Mouse (Mus musculus) liver, postnatal 0 days (tissue): ENCODE results near the gene Adck1.

ENCODE experiments used
- CTCF ChIP-seq: sonication (generic); IDR thresholded peaks from 2 replicates; pipeline ENCODE4 v1.5.1; 2016; ENCODE audit warnings: antibody characterized with exemption, low read depth
- EP300 ChIP-seq: IDR thresholded peaks from 2 replicates; pipeline ENCODE4 v1.6.1; 2016; ENCODE audit warnings: antibody characterized with exemption, low read depth, mild to moderate bottlenecking

DNA sequence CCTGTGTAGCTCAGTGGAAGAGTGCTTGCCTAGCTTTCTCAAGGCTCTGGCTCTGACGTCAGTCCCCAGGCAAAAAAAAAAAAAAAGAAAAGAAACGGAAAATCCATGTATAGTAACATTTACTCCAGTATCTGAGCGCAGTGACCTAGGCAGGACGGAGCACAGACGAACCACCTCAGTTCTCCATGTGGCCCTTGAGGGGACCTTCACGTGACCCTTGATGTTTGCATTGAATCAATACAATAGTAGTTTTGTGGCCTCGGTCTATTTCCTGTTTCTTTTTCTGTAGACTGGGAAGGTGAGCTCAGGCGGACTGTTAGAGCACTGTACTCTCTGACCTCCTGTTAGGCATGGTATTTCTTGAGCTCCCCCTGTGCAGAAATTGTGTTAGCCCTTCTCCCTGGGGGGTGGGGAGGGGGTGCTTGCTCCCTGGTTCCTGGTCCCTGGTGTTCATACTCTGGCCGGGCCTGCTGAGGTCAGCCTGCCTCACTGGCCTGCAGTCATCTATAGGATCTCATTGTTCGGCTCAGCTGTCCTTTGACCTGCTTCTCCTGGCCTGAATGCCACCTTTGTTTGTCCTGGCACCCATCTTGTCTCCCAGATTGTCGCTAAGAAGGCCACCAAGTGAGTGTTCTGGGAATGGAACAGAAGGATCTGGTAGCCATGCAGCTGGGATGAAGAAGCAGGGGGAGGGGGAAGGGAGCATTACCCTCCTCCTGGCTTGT, 48.1 kb downstream of the Adck1 start:
- TF ChIP-seq CTCF (no peak), EP300 (no peak)
